Mouse (Mus musculus) kidney, postnatal 36 days (tissue): ENCODE measurements around the gene Kcmf1.
"Not testable (repeated sequence)": the region's sequence is repeated elsewhere in the genome, so short reads cannot be mapped to it uniquely, and the experiment has no call there.

Experiments used
- DNase-seq, 2 experiments: peaks; one replicate each; pipeline ENCODE4 v3.0.0; 2021 to 2022; ENCODE audit warnings: mixed read lengths in 2 of 2

Gene Kcmf1

GRCm38 (mm10) chr6:72840867-72841780, 58.7 kb downstream of the Kcmf1 start:
- DNase-seq: no peak

GRCm38 (mm10) chr6:72837756-72838155, 62.0 kb downstream of the Kcmf1 start:
- DNase-seq: no peak

- DNase-seq: no peak
Measured at GRCm38 (mm10) chr6:72834518-72834917, 65.3 kb downstream of the Kcmf1 start.

- no peak for DNase-seq
Measured at GRCm38 (mm10) chr6:72831858-72832257, 67.9 kb downstream of the Kcmf1 start.

GRCm38 (mm10) chr6:72831276-72831675, 68.5 kb downstream of the Kcmf1 start:
- peak; percentile 51 to 82 for DNase-seq

GRCm38 (mm10) chr6:72828857-72829256, 70.9 kb downstream of the Kcmf1 start:
- peak in 1 of 2 experiments; percentile 53 for DNase-seq

GRCm38 (mm10) chr6:72828037-72828436, 71.7 kb downstream of the Kcmf1 start:
- not testable (repeated sequence) for DNase-seq

- no peak for DNase-seq
Measured at GRCm38 (mm10) chr6:72825762-72826161, 74.0 kb downstream of the Kcmf1 start.

GRCm38 (mm10) chr6:72824971-72825737, 74.6 kb downstream of the Kcmf1 start:
- DNase-seq: peak; percentile 17 to 25

- no peak for DNase-seq
Measured at GRCm38 (mm10) chr6:72813456-72813855, 86.3 kb downstream of the Kcmf1 start.

GRCm38 (mm10) chr6:72810248-72810647, 89.5 kb downstream of the Kcmf1 start:
- DNase-seq: no peak

GRCm38 (mm10) chr6:72809522-72810149, 90.1 kb downstream of the Kcmf1 start:
- no peak for DNase-seq

GRCm38 (mm10) chr6:72808342-72808741, 91.4 kb downstream of the Kcmf1 start:
- DNase-seq: no peak

GRCm38 (mm10) chr6:72803669-72804068, 96.1 kb downstream of the Kcmf1 start:
- no peak for DNase-seq

- DNase-seq: no peak
Measured at GRCm38 (mm10) chr6:72802119-72802518, 97.7 kb downstream of the Kcmf1 start.

GRCm38 (mm10) chr6:72800641-72801040, 99.1 kb downstream of the Kcmf1 start:
- no peak for DNase-seq

GRCm38 (mm10) chr6:72797763-72798162, 102.0 kb downstream of the Kcmf1 start:
- DNase-seq: no peak

GRCm38 (mm10) chr6:72795444-72795843, 104.3 kb downstream of the Kcmf1 start:
- DNase-seq: peak in 1 of 2 experiments; percentile 5

- peak in 1 of 2 experiments; percentile 20 for DNase-seq
Measured at GRCm38 (mm10) chr6:72794870-72795269, 104.9 kb downstream of the Kcmf1 start.

- no peak for DNase-seq
Measured at GRCm38 (mm10) chr6:72792641-72793040, 107.1 kb downstream of the Kcmf1 start.
